Mouse (Mus musculus): ENCODE measurements around the gene Dusp18.

- TF ChIP-seq HCFC1 (IDR thresholded peaks at IDR 0.05; ENCODE audit: borderline replicate concordance, insufficient read depth, low read length): no peak
- TF ChIP-seq ZNF384 (IDR thresholded peaks at IDR 0.05; ENCODE audit: low read depth, low read length): no peak
- no peak for TF ChIP-seq MAFK (IDR thresholded peaks at IDR 0.05; ENCODE audit: insufficient read depth, low read depth, low read length)
- TF ChIP-seq ZC3H11A (IDR thresholded peaks at IDR 0.05; ENCODE audit: borderline replicate concordance, low read depth, low read length): no peak
These were observed 39.2 kb upstream of the Dusp18 start for GRCm38 (mm10) chr11:3855846-3856245.

Data from ES-E14 (cell line).